Mouse (Mus musculus) bone marrow, adult 2 months (tissue): Measurements from ENCODE around the gene Cryl1.

ENCODE experiments used
- CTCF ChIP-seq: fragments of 200-500 bp; IDR thresholded peaks from 2 replicates; pipeline ENCODE4 v1.5.1; 2011; ENCODE audit warnings: low read length, control low read depth; ENCODE audit not compliant: control insufficient read depth, insufficient read depth
- POLR2A ChIP-seq: fragments of 200-500 bp; IDR thresholded peaks from 2 replicates; pipeline ENCODE4 v1.6.1; 2011; ENCODE audit warnings: low read depth, mild to moderate bottlenecking, control low read depth, low read length, borderline replicate concordance; ENCODE audit not compliant: control insufficient read depth

GRCm38 (mm10) chr14:57242978-57243377 is 155.4 kb downstream of the Cryl1 start:
- TF ChIP-seq CTCF (no peak), POLR2A (no peak)
